ENCODE assay signal across 20 mouse cellular contexts in genomic region chr7:126286311-126286710, GRCm38 (mm10). TPM values are rescaled to one million over a fixed set of nuclear protein-coding genes. Genes with fewer than 3 reads are reported as not detected.
DNase-seq lines count a peak whose midpoint lies in the region; ATAC-seq and TF ChIP-seq lines count a peak whose summit lies in the region.
"Had no signal": no experiment of that assay in that cellular context is flagged by ENCODE, and none has a peak within 500 bp of the region (broad histone marks: within the 10 kb centered on the region; RNA-seq: fewer than 3 reads in every experiment).

No protein-coding gene starts in this region.

- H3K27me3 ChIP-seq in cerebellum, adult 2 months (ENCODE audit: control insufficient read depth, insufficient read depth, low read length), result no peaks in the 10 kb centered on the region
- H3K27me3 ChIP-seq in MEL (ENCODE audit: control insufficient read depth in 1 of 2, insufficient read depth in 2 of 2, low read length in 2 of 2), result no peaks in the 10 kb centered on the region
- H3K27me3 ChIP-seq in small intestine, adult 2 months (ENCODE audit: control insufficient read depth, insufficient read depth, low read length), result no peaks in the 10 kb centered on the region
- H3K27me3 ChIP-seq: limb, embryonic 13.5 days; lung, embryonic 15.5 days; neural tube, embryonic 13.5 days; Patski had no signal

- no peak for TF ChIP-seq EP300 in MEL (IDR thresholded peaks at IDR 0.05; ENCODE audit: low read depth in 1 of 2, low read length in 2 of 2)

- H3K4me3 ChIP-seq in cerebellum, adult 2 months (replicated peaks; ENCODE audit: insufficient read depth, low read depth, low read length), result no peak overlapping the region
- H3K4me3 ChIP-seq in layer of hippocampus, adult 2 months, result no peak overlapping the region
- no peak overlapping the region for H3K4me3 ChIP-seq in MEL (ENCODE audit: control insufficient read depth in 1 of 2, insufficient read depth in 1 of 2, low read depth in 2 of 2, low read length in 2 of 2)
- H3K4me3 ChIP-seq in small intestine, adult 2 months (ENCODE audit: low read depth, low read length), result no peak overlapping the region
- H3K4me3 ChIP-seq: limb, embryonic 13.5 days; liver, embryonic 13.5 days; lung, embryonic 15.5 days; neural tube, embryonic 13.5 days had no signal

- H3K4me1 ChIP-seq in cerebellum, adult 2 months (ENCODE audit: control insufficient read depth, insufficient read depth, low read length), result peaks cover 69% of the 10 kb centered on the region
- H3K4me1 ChIP-seq in MEL (ENCODE audit: control insufficient read depth in 1 of 2, insufficient read depth in 2 of 2, low read length in 2 of 2), result peaks cover 18 to 50% of the 10 kb centered on the region in 2 experiments
- H3K4me1 ChIP-seq in small intestine, adult 2 months (ENCODE audit: control insufficient read depth, insufficient read depth, insufficient read length, low read length), result peaks cover 51% of the 10 kb centered on the region

- no peak for TF ChIP-seq POLR2A in cerebellum, adult 2 months (IDR thresholded peaks at IDR 0.05; ENCODE audit: borderline replicate concordance, insufficient read depth, low read length)
- no peak for TF ChIP-seq POLR2A in MEL (IDR thresholded peaks at IDR 0.05; ENCODE audit: control insufficient read depth in 1 of 2, insufficient read depth in 1 of 2, low read depth in 1 of 2, low read length in 2 of 2, poor library complexity in 1 of 2)
- no peak for TF ChIP-seq POLR2A in small intestine, adult 2 months (IDR thresholded peaks at IDR 0.05; ENCODE audit: low read depth, low read length)

- H3K9me3 ChIP-seq in MEL (replicated peaks; ENCODE audit: insufficient read depth, low read length), result no peaks in the 10 kb centered on the region
- H3K9me3 ChIP-seq: limb, embryonic 13.5 days; liver, embryonic 13.5 days; lung, embryonic 15.5 days; neural tube, embryonic 13.5 days had no signal

- peak; percentile 47 for DNase-seq in cerebellum, adult 9-10 months
- no peak for DNase-seq in cerebellum, adult 2 months
- DNase-seq in layer of hippocampus, adult 2 months (ENCODE audit: low spot score in 2 of 2), result no peak
- DNase-seq in layer of hippocampus, postnatal 14 days (ENCODE audit: low spot score in 2 of 2), result no peak
- DNase-seq in MEL (ENCODE audit: low read depth, low spot score), result peak; percentile 18
- DNase-seq in adrenal gland, postnatal 4 days (ENCODE audit: low spot score in 2 of 2), result no peak
- DNase-seq: adrenal gland, postnatal 14 days; embryo, embryonic 11 days; gastrocnemius, postnatal 14 days; heart, postnatal 10 days; kidney, adult 9 months; kidney, postnatal 36 days; liver, embryonic 13.5 days; lung, postnatal 4 days had no signal

- no peak for ATAC-seq in inflammation-experienced regulatory T-cells, adult 6 months
- ATAC-seq: Patski had no signal

- WGBS in cerebellum, adult 2 months, result 37% methylated on average over 2 of the region's 2 CpGs
- WGBS in small intestine, adult 2 months, result 82% methylated on average over 2 of the region's 2 CpGs

- H3K9ac ChIP-seq in MEL (ENCODE audit: control insufficient read depth, low read depth, low read length, poor library complexity, severe bottlenecking), result no peak overlapping the region
- H3K9ac ChIP-seq: limb, embryonic 13.5 days; liver, embryonic 13.5 days; lung, embryonic 15.5 days; neural tube, embryonic 13.5 days had no signal

- no peak for TF ChIP-seq CTCF in cerebellum, adult 2 months (IDR thresholded peaks at IDR 0.05; ENCODE audit: borderline replicate concordance, insufficient read depth, low read depth, low read length)
- no peak for TF ChIP-seq CTCF in layer of hippocampus, adult 2 months (conservative IDR thresholded peaks at IDR 0.05)
- no peak for TF ChIP-seq CTCF in MEL (IDR thresholded peaks at IDR 0.05 in 2 of 3, conservative IDR thresholded peaks at IDR 0.05 in 1 of 3; ENCODE audit: control insufficient read depth in 1 of 3, insufficient read depth in 1 of 3, low read depth in 2 of 3, low read length in 3 of 3, poor library complexity in 1 of 3, severe bottlenecking in 1 of 3)
- TF ChIP-seq CTCF in small intestine, adult 2 months (IDR thresholded peaks at IDR 0.05; ENCODE audit: extremely low read depth, insufficient read length, insufficient replicate concordance, low read depth, low read length), result no peak

- peaks cover 0 to 28% of the 10 kb centered on the region in 2 experiments; a peak in 2 of 4 replicates for H3K36me3 ChIP-seq in MEL (ENCODE audit: control insufficient read depth in 1 of 2, insufficient read depth in 2 of 2, low read length in 2 of 2)
- H3K36me3 ChIP-seq in small intestine, adult 2 months (ENCODE audit: control insufficient read depth, insufficient read depth, low read length), result 0 out of 2 replicates have a peak, but pooled peaks cover 2% of the 10 kb centered on the region
- H3K36me3 ChIP-seq: liver, embryonic 13.5 days had no signal

- no peak for TF ChIP-seq RAD21 in MEL (IDR thresholded peaks at IDR 0.05; ENCODE audit: low read depth, low read length)

- no peaks in the 10 kb centered on the region for H3K79me2 ChIP-seq in MEL (ENCODE audit: control insufficient read depth, insufficient read depth, low read length, poor library complexity)

- no peak overlapping the region for H3K27ac ChIP-seq in cerebellum, adult 2 months (ENCODE audit: insufficient read depth, low read length)
- H3K27ac ChIP-seq in layer of hippocampus, adult 2 months, result peak overlapping the region; percentile 73
- peak overlapping the region; percentile 89 for H3K27ac ChIP-seq in MEL (ENCODE audit: control insufficient read depth, low read depth, low read length)
- peak overlapping the region; percentile 94; the same call in 1 of the 2 replicates for H3K27ac ChIP-seq in small intestine, adult 2 months (ENCODE audit: insufficient read depth, low read depth, low read length)
- H3K27ac ChIP-seq: limb, embryonic 13.5 days; liver, embryonic 13.5 days; lung, embryonic 15.5 days; neural tube, embryonic 13.5 days had no signal

TF ChIP-seq in MEL, 35 proteins besides CTCF, POLR2A, EP300 and RAD21:
- TF ChIP-seq MAX (IDR thresholded peaks at IDR 0.05; ENCODE audit: low read length), result no peak
- no peak for TF ChIP-seq ZC3H11A (IDR thresholded peaks at IDR 0.05; ENCODE audit: low read depth, low read length)
- no peak for TF ChIP-seq MAZ (IDR thresholded peaks at IDR 0.05; ENCODE audit: low read depth, low read length)
- TF ChIP-seq NELFE (IDR thresholded peaks at IDR 0.05; ENCODE audit: low read depth, low read length), result no peak
- no peak for TF ChIP-seq TBP (IDR thresholded peaks at IDR 0.05; ENCODE audit: low read depth, low read length)
- TF ChIP-seq UBTF (IDR thresholded peaks at IDR 0.05; ENCODE audit: borderline replicate concordance, insufficient read depth, low read depth, low read length), result no peak

RNA-seq across cellular contexts. Expression of gene Sbk1, which starts 13.9 kb away (rescaled TPM):
- 227 and 282 TPM in 2 replicates for polyA plus RNA-seq in cerebellum, adult 2 months (2012; rRNA removed)
- total RNA-seq in layer of hippocampus, adult 2 months (2021), result 10 to 100 TPM; 71.9 to 73.3 TPM
- total RNA-seq in layer of hippocampus, postnatal 14 days (2021), result 100 to 1,000 TPM; 137 to 140 TPM
- total RNA-seq in MEL (2012; rRNA removed), result 3.4 and 3.9 TPM in 2 replicates
- polyA plus RNA-seq in MEL (2012; ENCODE audit: insufficient read depth in 1 of 2, insufficient read length in 2 of 2, low read depth in 1 of 2, low replicate concordance in 2 of 2, missing spikeins in 1 of 2), result 1 to 10 TPM in 1 of 2 experiments, not detected in 1; 5.4 TPM
- 13.6 and 29.6 TPM in 2 replicates for polyA plus RNA-seq in small intestine, adult 2 months (2012; rRNA removed)
- 10 to 100 TPM; 60.4 to 60.6 TPM for total RNA-seq in adrenal gland, postnatal 4 days (2021)
- 1 to 10 TPM; 2.1 to 4.2 (median 2.6) TPM for polyA plus RNA-seq in inflammation-experienced regulatory T-cells, adult 6 months (2017; shearing (Covaris generic))

Comparison
In these comparisons a context has a peak if more than half of its experiments do, and no peak if none do; other contexts are left out.
1. DNase-seq: peak in cerebellum, adult 9-10 months (single experiment) and MEL (single experiment); none in cerebellum, adult 2 months (0 of 2), layer of hippocampus, adult 2 months (0 of 2), layer of hippocampus, postnatal 14 days (0 of 2) and adrenal gland, postnatal 4 days (0 of 2).
2. RNA of gene Sbk1, which starts 13.9 kb away (total RNA-seq): 137 to 140 TPM in layer of hippocampus, postnatal 14 days, 71.9 to 73.3 TPM in layer of hippocampus, adult 2 months and 60.4 to 60.6 TPM in adrenal gland, postnatal 4 days; 3.4 to 3.9 TPM in MEL; every median in the first group is over 10 times any median in the second.